Mouse (Mus musculus) megakaryocyte progenitor cell, adult 5-6 weeks (primary cell): ENCODE data around the gene Fbxw4. TPM values are rescaled to one million over a fixed set of nuclear protein-coding genes. Genes with fewer than 3 reads are reported as not detected.

ENCODE experiments used
- ATAC-seq: replicated peaks from 2 replicates; pipeline ENCODE4 v1.8.0; 2016; ENCODE audit warnings: mild to moderate bottlenecking, moderate TSS enrichment, inconsistent platforms; ENCODE audit not compliant: poor library complexity
- total RNA-seq, 2 experiments: library from RNA; stranded (forward) in 1 of 2; stranded (reverse) in 1 of 2; fragments of 157-497, 149-512 nt in 1 of 2; fragments of 200-1000 nt in 1 of 2; gene quantifications; 2 replicates each; pipeline versions ENCODE4 v1.2.3 to v1.2.4; 2015 to 2017

The Fbxw4 gene
- total RNA-seq, 2 experiments from 2014 or later = 27.0 to 31.5 TPM

- ATAC-seq = no peak
Measured at GRCm38 (mm10) chr19:45615415-45616213, 44.5 kb downstream of the Fbxw4 start.

- ATAC-seq = no peak
Measured at GRCm38 (mm10) chr19:45614928-45615327, 45.2 kb downstream of the Fbxw4 start.

DNA sequence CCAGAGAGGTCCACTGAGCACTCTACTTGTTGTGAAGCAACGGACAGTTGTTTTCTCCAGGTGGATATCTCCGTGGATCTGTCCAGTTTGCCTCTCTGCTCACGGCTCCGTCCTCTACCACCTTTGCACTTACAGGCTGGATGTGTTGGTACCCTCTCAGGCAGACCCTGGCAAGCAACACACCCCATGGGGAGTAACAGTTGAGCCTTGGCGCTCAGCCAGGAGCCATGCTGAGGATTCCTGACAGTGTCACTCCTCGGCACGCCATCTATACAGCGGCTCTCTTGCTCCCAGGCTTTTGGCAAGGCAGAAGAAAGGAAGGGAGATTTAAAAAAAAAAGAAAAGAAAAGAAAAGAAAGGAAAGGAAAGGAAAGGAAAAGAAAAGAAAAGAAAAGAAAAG, 45.7 kb downstream of the Fbxw4 start:
- no peak for ATAC-seq

GRCm38 (mm10) chr19:45610823-45611222, 49.3 kb downstream of the Fbxw4 start:
- ATAC-seq = no peak

GRCm38 (mm10) chr19:45608648-45609339, 51.3 kb downstream of the Fbxw4 start:
- no peak for ATAC-seq

DNA sequence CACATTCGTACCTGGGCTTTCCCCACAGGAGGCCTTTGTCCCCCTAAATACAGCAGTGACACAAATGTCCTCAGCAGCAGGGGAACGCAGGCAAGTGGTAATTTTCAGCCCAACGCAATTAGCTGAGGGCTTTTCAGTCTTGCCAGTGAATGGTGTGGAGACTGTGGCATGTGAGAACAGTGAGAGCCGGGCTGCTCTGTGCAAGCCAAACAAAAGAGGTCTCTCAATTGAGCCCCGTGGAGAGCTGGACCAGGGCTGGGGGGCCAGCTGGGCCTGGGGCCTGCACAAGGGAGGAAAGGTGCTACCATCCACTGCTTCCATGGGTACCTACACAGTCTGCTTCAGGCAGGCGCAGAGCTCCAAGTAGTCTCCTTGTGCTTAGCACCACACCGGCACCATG, 52.6 kb downstream of the Fbxw4 start:
- ATAC-seq = no peak

GRCm38 (mm10) chr19:45606701-45607100, 53.4 kb downstream of the Fbxw4 start:
- no peak for ATAC-seq

DNA sequence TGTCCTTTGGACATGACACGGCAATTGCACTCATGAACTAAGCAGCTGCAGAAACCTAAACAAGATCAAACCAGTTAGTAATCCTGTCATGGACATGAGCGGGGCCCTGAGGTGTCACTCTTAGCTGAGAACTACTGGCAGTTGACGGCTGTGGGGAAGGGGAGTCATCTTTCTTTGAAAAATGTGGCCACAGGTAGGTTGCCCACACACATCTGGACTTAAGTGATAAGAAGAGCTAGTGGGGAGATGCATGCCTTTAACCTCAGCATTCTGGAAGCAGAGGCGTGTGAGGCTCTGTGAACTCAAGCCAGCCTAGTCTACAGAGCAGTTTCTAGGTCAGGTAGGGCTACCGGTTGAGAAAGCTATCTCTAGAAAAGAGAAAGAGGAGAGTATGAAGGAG, 57.5 kb downstream of the Fbxw4 start:
- ATAC-seq = peak; percentile 88

DNA sequence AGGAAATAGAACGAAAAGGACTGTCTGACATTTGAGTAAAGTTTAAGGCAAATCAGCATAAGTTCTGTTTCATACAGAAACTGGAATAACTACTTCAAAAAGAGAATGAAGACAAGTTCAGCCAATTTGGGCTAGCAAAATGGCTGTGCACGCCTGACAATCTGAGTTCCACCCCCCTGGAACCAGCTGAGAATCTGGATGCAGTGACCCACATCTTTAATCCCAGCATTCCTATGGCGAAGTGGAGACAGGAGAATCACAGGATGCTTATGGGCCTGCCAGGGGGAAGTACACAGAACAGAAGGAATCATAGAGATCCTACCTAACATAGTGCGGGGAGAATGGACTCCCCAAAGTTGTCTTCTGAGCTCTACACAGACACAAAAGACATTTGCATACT, 63.0 kb downstream of the Fbxw4 start:
- ATAC-seq = no peak

DNA sequence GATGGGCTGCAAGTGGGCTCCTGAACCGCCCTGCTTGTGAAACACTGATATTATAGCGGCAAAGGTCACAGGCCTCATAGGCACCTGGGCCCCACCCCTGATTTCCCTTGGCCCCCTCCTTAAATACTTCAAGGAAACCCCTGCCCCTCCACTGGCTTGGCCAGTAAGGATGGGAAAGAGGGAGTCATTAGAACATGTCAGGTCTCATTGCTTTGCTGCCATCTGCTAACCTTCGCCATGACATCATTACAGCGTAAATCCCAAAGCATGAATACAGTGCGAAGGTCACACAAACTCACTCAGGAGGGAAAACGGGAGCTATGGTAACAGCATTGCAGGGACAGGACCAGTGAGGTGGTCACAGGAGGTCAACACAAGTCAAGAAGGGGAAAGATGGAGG, 63.7 kb downstream of the Fbxw4 start:
- no peak for ATAC-seq

GRCm38 (mm10) chr19:45596019-45596418, 64.1 kb downstream of the Fbxw4 start:
- ATAC-seq = no peak

GRCm38 (mm10) chr19:45595481-45595880, 64.6 kb downstream of the Fbxw4 start:
- ATAC-seq = no peak

DNA sequence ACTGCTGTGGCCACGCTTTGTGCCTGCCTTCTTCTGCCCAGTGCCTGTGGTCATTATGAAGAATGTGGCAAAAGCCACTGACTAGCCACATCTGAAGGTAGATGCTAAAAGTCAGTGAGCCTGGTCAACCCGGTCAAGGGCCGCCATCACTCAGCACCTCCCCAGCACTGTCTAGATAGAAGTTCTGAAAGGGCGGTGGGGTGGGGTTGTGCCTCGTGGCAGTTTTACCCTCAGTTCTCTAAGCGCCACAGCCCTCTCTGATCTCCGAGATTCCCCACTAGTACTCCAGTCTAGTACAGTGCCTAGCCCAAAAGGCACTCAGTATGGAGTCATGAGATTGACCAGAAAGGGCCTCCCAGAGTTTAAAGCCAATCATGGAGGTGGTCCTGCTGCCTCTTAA, 66.0 kb downstream of the Fbxw4 start:
- ATAC-seq = no peak

- no peak for ATAC-seq
Measured at GRCm38 (mm10) chr19:45592916-45593315, 67.2 kb downstream of the Fbxw4 start.

GRCm38 (mm10) chr19:45591704-45592103, 68.4 kb downstream of the Fbxw4 start:
- peak; percentile 82 for ATAC-seq

- ATAC-seq = no peak
Measured at GRCm38 (mm10) chr19:45589761-45590160, 70.4 kb downstream of the Fbxw4 start.

DNA sequence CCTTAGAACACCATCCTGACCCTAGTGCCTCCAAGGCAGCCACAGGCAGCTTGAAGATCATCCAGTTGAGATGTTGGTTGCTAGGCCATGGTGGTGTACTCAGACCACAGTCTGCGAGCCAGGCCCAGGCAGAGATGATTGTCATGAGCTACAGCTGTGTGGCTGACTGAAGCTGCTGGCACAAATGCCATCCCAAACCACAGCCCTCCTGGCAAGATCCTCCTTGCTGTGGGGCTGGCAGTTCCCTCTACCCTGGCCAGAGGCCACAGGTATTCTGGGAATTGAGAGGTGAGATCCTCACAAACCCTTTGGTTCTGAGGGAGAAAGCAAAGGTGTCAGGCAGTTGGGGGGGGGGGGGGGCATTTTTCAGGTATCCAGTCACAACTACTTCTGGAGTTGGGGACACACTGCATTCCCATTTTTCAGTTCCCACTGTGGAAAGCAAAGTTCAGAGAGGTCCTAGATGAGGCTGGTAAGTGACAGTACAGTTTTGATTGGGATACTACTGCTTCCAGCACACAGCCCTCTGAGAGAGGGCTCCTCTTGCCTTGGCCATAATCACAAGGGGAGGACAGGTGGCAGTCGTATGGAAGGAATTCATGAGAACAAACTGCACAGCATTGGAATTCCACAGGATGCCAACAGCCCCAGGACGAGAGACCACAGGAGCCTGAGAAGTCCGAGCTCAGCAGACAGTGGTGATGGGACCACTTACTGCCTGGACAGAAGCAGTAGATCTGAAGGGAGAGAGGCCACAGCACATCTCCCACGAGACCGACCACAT, 72.4 kb downstream of the Fbxw4 start:
- no peak for ATAC-seq

DNA sequence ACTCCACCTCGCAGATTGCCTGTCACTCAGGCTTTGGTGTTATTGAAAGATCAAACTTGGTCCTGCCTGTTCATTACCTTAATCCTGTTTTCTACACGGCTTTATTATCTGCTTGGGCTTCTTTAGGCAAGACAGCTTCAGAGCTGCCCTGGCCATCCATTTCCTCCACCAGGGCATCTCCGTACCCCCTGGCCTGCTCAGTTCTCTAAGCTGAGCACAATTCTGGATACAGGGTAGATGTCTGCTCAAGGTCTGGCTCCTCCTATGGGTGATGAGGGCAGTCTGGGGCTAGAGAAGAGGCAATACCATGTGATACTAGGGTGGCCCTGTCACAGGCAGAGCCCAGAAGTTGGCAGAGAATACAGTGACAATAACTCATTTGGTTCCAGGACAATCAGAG, 73.3 kb downstream of the Fbxw4 start:
- ATAC-seq = no peak

DNA sequence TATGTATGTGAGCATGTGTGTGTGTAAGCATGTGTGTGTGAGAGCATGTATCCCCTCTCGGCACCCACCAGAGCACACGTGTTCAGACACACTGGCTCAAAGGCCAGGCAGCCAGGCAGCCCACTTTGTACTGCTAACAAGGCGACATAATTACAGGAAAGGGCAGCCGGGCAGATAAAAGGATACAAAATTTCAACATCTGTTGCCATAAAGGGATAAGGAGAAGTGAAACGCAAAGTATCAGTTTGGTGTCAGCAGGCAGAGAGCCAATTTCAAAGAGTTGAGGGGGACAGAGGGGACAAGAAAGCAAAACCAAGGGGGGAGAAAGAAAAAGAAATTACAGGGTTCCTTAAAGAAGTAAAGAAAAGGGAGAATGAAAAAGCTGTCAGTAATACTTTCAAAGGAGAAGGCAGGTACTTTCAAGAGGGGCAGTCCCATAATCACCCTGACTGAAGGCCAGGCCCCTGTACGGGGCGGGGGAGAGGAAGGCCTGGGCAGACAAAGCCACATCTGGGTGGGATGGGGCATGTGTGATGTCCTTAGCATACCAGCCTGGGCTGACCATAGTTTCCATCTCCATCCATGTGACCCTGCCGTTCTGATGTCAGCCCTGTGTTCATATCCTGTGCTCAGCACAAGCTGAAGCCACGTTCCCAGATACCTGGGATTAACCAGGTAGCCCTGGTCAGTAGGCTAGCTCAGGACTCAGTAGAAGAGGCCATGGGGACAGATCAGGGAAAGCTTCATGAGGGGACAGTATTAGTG, 75.1 kb downstream of the Fbxw4 start:
- ATAC-seq = peak; percentile 50

- no peak for ATAC-seq
Measured at GRCm38 (mm10) chr19:45583136-45583535, 77.0 kb downstream of the Fbxw4 start.

DNA sequence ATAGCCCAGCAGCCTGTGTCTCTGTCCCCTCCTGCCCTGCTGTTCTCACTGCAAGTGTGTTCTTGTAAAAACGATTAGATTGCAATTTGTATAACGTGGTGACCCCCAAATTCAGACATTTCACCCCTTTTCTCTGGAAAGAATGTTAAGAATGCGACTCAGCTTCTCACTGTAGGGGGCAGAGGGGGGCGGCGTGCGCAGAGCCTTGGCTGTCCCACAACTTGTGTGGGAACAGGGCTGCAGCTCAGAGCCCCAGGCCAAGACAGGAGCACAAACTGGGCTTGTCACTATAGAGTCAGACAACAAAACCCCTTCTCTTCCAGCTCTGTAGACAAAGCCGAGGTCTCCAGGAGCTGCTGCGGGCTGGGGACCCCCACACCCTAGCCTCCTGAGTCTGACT, 78.0 kb downstream of the Fbxw4 start:
- no peak for ATAC-seq
